Mouse (Mus musculus) intestine, postnatal 0 days (tissue): Measurements from ENCODE around the gene 3425401B19Rik. TPM values are rescaled to one million over a fixed set of nuclear protein-coding genes. Genes with fewer than 3 reads are reported as not detected.

Experiments used
- ATAC-seq: fragments of 200-750 bp; cut with Nextera tagmentation; 2 replicates; pipeline ENCODE4 v1.8.0; 2017; ENCODE audit warnings: mild to moderate bottlenecking, moderate TSS enrichment, moderate library complexity
- H3K27ac ChIP-seq: fragments of 300-500 bp; sonication (generic); 2 replicates; pipeline ENCODE4 v1.5.1; 2014; ENCODE audit warnings: mild to moderate bottlenecking, low read depth, low read length, moderate library complexity
- H3K27me3 ChIP-seq: fragments of 300-500 bp; sonication (generic); replicated peaks from 2 replicates; pipeline ENCODE4 v1.6.1; 2014; ENCODE audit warnings: low read length, mixed read lengths; ENCODE audit not compliant: control insufficient read depth, insufficient read depth
- H3K36me3 ChIP-seq: fragments of 300-500 bp; sonication (generic); 2 replicates; pipeline ENCODE4 v1.6.1; 2014; ENCODE audit warnings: mild to moderate bottlenecking, moderate library complexity; ENCODE audit not compliant: control insufficient read depth, insufficient read depth
- H3K4me1 ChIP-seq: fragments of 300-500 bp; sonication (generic); replicated peaks from 2 replicates; pipeline ENCODE4 v1.6.1; 2014; ENCODE audit warnings: antibody characterized with exemption, low read length, mixed read lengths; ENCODE audit not compliant: control insufficient read depth, insufficient read depth
- H3K4me2 ChIP-seq: fragments of 300-500 bp; sonication (generic); replicated peaks from 2 replicates; pipeline ENCODE4 v1.6.1; 2014; ENCODE audit warnings: low read depth, mild to moderate bottlenecking, moderate library complexity
- H3K4me3 ChIP-seq: fragments of 300-500 bp; sonication (generic); 2 replicates; pipeline ENCODE4 v1.5.1; 2014; ENCODE audit warnings: low read depth, low read length
- H3K9ac ChIP-seq: fragments of 300-500 bp; sonication (generic); 2 replicates; pipeline ENCODE4 v1.6.1; 2014; ENCODE audit warnings: mild to moderate bottlenecking, low read depth, low read length
- H3K9me3 ChIP-seq: fragments of 300-500 bp; sonication (generic); 2 replicates; pipeline ENCODE4 v1.6.1; 2016; ENCODE audit warnings: mixed run types; ENCODE audit not compliant: control insufficient read depth
- CTCF ChIP-seq: sonication (generic); IDR thresholded peaks from 2 replicates; pipeline ENCODE4 v1.5.1; 2016; ENCODE audit warnings: low read depth, mild to moderate bottlenecking, control low read depth, antibody characterized with exemption, moderate library complexity
- WGBS: fragments of 180-500 bp; shearing (Covaris S2); extraction: QIAGEN DNeasy Blood & Tissue Kit; methylation state at CpG from one replicate; pipeline ENCODE4 v1.1.7; 2014; 5-methylcytosine and 5-hydroxymethylcytosine counted together
- polyA plus RNA-seq: library from polyadenylated mRNA; unstranded; fragments of >200 nt; fragmentation: Nextera tagmentation; extraction: Ambion mirVana; gene quantifications from 2 replicates; pipeline ENCODE4 v1.2.1, GENCODE M21; 2015

Gene 3425401B19Rik
- polyA plus RNA-seq, 1 experiment from 2014 or later: 0.38 TPM

DNA sequence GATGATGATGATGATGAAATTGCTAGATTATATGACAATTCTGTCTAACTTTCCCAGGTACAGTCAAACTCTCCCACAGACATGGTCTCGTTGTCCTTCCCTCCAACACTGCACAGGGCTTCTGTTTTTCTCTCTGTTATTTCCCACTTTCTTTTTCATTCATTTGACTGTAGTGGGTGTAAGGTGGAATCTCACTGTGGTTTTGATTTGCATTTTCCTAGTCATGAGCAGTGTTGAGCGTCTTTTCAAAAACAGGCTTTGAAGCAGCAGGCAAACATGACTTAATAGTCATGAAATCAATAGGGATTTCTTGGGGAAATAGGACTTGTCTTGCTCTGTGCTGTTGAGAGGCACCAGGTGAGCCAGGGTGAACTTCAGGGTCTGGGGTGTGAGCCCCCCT, 11.3 kb upstream of the 3425401B19Rik start:
- ATAC-seq: no peak
- H3K9ac ChIP-seq: no peak overlapping the region
- no peak overlapping the region for H3K4me2 ChIP-seq
- H3K27ac ChIP-seq: no peak overlapping the region
- no peaks in the 10 kb centered on the region for H3K27me3 ChIP-seq
- no peak overlapping the region for H3K4me3 ChIP-seq
- TF ChIP-seq CTCF: no peak
- WGBS: 88% methylated on average over 2 of the region's 2 CpGs
- H3K9me3 ChIP-seq: no peaks in the 10 kb centered on the region
- no peaks in the 10 kb centered on the region for H3K4me1 ChIP-seq
- H3K36me3 ChIP-seq: no peaks in the 10 kb centered on the region

DNA sequence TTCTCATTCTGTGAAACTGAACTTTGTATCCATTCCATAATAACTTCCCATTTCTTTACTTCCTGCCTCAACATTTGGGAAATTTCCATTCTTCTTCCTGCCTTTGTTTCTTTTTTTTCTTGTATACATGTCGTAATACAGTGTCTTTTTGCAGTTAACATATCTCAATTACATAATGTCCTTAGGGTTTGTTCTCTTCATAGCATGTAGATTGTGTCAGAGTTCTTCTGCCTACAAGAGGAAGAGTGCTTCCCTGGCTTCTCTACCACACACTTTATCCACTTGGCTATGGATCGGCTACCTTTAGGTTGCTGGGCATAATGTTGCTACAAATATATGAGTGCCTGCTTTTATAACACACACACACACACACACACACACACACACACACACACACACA, 10.8 kb upstream of the 3425401B19Rik start:
- Histone ChIP-seq H3K36me3 (no peaks in the 10 kb centered on the region), H3K4me2 (no peak overlapping the region), H3K4me1 (no peaks in the 10 kb centered on the region), H3K9me3 (no peaks in the 10 kb centered on the region), H3K9ac (no peak overlapping the region), H3K27ac (no peak overlapping the region), H3K4me3 (no peak overlapping the region), H3K27me3 (no peaks in the 10 kb centered on the region)
- 89% methylated on average over 2 of the region's 2 CpGs for WGBS
- ATAC-seq: no peak
- no peak for TF ChIP-seq CTCF

DNA sequence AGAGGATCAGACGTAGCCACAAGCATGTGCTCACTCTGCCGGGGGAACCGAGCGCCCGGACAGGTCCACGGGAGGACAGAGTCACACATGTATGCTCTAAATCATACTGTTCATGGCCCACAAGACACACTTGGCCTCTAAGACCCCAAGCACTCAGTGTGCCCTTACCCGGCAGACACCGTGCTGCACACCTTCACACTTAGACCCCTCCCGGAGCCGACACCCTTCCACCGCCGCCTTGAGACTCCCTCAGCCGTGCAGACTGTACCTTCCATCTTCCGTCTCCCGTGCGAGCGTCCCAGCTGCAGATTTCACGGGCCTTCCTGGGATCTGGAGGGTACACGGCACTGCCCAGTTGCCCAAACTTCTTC, 373 bp downstream of the 3425401B19Rik start:
- 57% methylated on average over 19 of the region's 19 CpGs for WGBS
- H3K9ac ChIP-seq: no peak overlapping the region
- H3K4me3 ChIP-seq: no peak overlapping the region
- no peaks in the 10 kb centered on the region for H3K36me3 ChIP-seq
- H3K27ac ChIP-seq: no peak overlapping the region
- H3K4me2 ChIP-seq: no peak overlapping the region
- H3K9me3 ChIP-seq: no peaks in the 10 kb centered on the region
- H3K27me3 ChIP-seq: no peaks in the 10 kb centered on the region
- no peak for TF ChIP-seq CTCF
- ATAC-seq: no peak
- H3K4me1 ChIP-seq: no peaks in the 10 kb centered on the region

DNA sequence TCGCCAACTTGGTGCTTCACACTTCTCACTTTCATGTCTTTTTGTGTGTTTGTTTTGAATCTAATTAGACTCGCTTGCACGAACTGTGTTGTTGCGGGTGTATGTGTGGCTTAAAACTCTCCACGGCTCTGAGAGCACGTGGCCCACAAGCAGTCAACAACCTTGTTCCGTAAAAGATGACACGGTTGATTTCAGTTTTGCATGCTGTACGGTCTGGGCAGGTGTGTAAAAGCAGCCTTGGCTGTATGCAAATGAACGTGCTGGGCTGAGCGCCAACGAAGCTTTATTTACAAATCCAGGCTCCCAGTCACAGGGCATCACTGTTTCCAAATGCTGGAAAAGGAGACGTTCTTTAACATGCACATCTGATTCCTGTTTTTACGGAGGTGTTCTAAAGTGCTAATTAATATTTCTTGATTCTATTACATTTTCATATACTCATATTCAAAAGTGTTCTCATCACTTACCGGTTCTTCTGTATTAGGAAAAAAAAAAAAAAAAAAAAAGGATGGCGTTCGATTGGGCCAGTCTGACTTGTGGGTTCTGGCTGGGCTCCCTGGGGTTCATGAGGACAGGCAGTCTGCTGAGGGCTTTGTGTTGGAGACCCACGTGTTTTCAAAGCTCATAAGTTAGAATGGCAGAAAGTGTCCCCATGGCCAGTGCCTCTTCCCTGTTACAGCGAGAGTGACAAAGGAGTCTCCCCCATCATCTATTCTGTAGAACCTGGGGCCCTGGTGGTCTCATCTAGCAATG, 935 bp downstream of the 3425401B19Rik start:
- no peak for TF ChIP-seq CTCF
- WGBS: 59% methylated on average over 19 of the region's 19 CpGs
- no peaks in the 10 kb centered on the region for H3K4me1 ChIP-seq
- H3K36me3 ChIP-seq: no peaks in the 10 kb centered on the region
- H3K9ac ChIP-seq: no peak overlapping the region
- no peaks in the 10 kb centered on the region for H3K27me3 ChIP-seq
- ATAC-seq: no peak
- H3K27ac ChIP-seq: no peak overlapping the region
- no peak overlapping the region for H3K4me3 ChIP-seq
- no peaks in the 10 kb centered on the region for H3K9me3 ChIP-seq
- no peak overlapping the region for H3K4me2 ChIP-seq

DNA sequence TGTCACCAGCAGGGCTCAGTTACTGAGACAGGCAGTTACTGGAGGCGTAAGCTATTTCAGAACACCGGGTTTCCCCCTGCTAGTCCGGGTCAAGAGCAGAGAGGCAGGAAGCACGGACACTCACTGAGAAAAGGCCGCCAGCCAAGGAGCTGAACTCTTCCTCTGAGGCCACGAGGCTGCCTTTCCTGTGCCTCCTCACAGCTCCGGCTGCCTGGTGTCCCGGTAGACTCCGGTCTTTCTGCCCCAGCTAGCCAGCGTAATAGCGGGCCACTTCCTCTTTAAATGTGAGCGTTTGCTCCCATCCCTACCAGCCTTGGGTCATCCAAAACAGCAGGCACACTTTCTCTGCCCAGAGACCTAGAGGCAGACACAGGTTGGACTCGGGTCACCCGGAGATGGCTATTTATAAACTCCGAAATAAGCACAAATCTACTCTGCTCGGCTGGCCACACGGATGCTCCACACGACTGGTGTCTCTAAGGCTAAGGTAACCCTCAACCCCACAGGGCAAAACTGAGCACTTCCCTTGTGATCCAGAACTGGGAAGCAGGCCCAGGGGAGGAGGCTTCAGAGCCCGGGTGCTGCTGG, 1.7 kb downstream of the 3425401B19Rik start:
- no peak for TF ChIP-seq CTCF
- Histone ChIP-seq H3K4me1 (no peaks in the 10 kb centered on the region), H3K9ac (no peak overlapping the region), H3K4me2 (no peak overlapping the region), H3K36me3 (no peaks in the 10 kb centered on the region), H3K9me3 (no peaks in the 10 kb centered on the region), H3K27me3 (no peaks in the 10 kb centered on the region), H3K4me3 (no peak overlapping the region), H3K27ac (no peak overlapping the region)
- no peak for ATAC-seq
- WGBS: 50% methylated on average over 19 of the region's 19 CpGs

DNA sequence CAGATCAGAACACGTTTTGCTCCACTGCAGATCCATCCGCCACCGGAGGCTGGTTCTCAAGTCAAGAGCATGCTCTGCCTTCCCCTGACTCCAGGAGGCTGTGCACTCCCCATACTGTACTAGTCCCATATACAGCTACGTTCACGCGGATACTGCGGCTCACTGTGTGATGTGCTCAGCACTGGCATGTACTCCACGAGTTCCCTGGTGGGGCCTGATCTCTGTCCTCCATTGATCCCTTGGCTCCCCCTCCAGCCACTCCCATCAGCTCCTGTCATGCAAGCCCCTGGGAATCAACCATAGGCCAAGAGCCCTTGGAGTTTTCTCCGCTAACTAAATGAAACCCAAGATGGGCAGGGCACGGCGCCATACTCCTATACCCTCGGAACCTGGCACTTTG, 2.6 kb downstream of the 3425401B19Rik start:
- H3K4me2 ChIP-seq: no peak overlapping the region
- no peaks in the 10 kb centered on the region for H3K27me3 ChIP-seq
- ATAC-seq: no peak
- no peaks in the 10 kb centered on the region for H3K36me3 ChIP-seq
- no peaks in the 10 kb centered on the region for H3K4me1 ChIP-seq
- no peak overlapping the region for H3K9ac ChIP-seq
- H3K27ac ChIP-seq: no peak overlapping the region
- H3K9me3 ChIP-seq: no peaks in the 10 kb centered on the region
- no peak overlapping the region for H3K4me3 ChIP-seq
- TF ChIP-seq CTCF: no peak
- 91% methylated on average over 12 of the region's 12 CpGs for WGBS
